Mouse (Mus musculus) cerebellum, adult 2 months (tissue): ENCODE measurements at regions not wholly inside any gene's neighbourhood (a gene's known extent, or its start where the extent isn't known, plus 50 kb on each side); places are given as distances from the start of the nearest gene placed in this dataset.

Experiments
- CTCF ChIP-seq: fragments of 200-500 bp; IDR thresholded peaks from 2 replicates; pipeline ENCODE4 v1.5.1; 2011; ENCODE audit warnings: low read depth, mild to moderate bottlenecking, control low read depth, low read length, moderate library complexity, borderline replicate concordance; ENCODE audit not compliant: insufficient read depth
- POLR2A ChIP-seq: fragments of 200-500 bp; IDR thresholded peaks from 2 replicates; pipeline ENCODE4 v1.6.1; 2011; ENCODE audit warnings: low read length, control low read depth, borderline replicate concordance; ENCODE audit not compliant: insufficient read depth

DNA sequence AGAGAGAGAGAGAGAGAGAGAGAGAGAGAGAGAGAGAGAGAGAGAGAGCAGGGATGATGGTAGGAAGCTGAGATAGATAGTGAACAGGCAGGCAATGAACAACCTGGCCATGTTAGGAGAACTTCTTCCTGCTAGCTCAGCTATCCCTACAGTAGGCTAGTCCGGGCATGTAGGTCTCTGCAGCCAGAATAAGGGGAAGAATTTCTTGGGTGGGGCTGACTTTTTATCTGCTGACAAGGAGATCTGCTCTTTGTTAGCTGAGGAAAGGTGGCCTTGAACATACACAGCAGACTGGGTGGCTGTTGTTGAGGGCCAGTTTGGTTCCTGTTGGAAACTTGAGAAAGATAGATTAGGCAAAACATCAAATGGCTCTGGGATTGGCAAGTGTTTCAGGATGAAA is 254.9 kb upstream of the Rnaseh2b start:
- TF ChIP-seq CTCF (no peak), POLR2A (no peak)
